Mouse (Mus musculus) embryonic facial prominence, embryonic 14.5 days (tissue): ENCODE results near the gene Ankrd35. TPM values are rescaled to one million over a fixed set of nuclear protein-coding genes. Genes with fewer than 3 reads are reported as not detected.
"Not testable (repeated sequence)": the region's sequence is repeated elsewhere in the genome, so short reads cannot be mapped to it uniquely, and the experiment has no call there.

Source experiments
- ATAC-seq: fragments of 200-750 bp; cut with Nextera tagmentation; 2 replicates; pipeline ENCODE4 v1.8.0; 2017; ENCODE audit warnings: low read depth, moderate number of reproducible peaks, moderate TSS enrichment
- DNase-seq: peaks from one replicate; pipeline ENCODE4 v3.0.0-alpha.2; 2015; ENCODE audit warnings: low spot score
- H3K27ac ChIP-seq: fragments of 300-500 bp; sonication (generic); replicated peaks from 2 replicates; pipeline ENCODE4 v1.5.1; 2014; ENCODE audit warnings: low read depth, mild to moderate bottlenecking, low read length, moderate library complexity
- H3K27me3 ChIP-seq: fragments of 300-500 bp; sonication (generic); replicated peaks from 2 replicates; pipeline ENCODE4 v1.6.1; 2014; ENCODE audit warnings: low read length; ENCODE audit not compliant: control insufficient read depth, insufficient read depth
- H3K36me3 ChIP-seq: fragments of 300-500 bp; sonication (generic); 2 replicates; pipeline ENCODE4 v1.6.1; 2014; ENCODE audit warnings: low read length, mixed read lengths; ENCODE audit not compliant: control insufficient read depth, insufficient read depth
- H3K4me1 ChIP-seq: fragments of 300-500 bp; sonication (generic); 2 replicates; pipeline ENCODE4 v1.6.1; 2014; ENCODE audit warnings: antibody characterized with exemption, low read length; ENCODE audit not compliant: control insufficient read depth, insufficient read depth
- H3K4me2 ChIP-seq: fragments of 300-500 bp; sonication (generic); 2 replicates; pipeline ENCODE4 v1.6.1; 2014; ENCODE audit warnings: low read depth, mild to moderate bottlenecking, low read length, moderate library complexity, mixed read lengths
- H3K4me3 ChIP-seq: fragments of 300-500 bp; sonication (generic); 2 replicates; pipeline ENCODE4 v1.5.1; 2014; ENCODE audit warnings: low read depth, mild to moderate bottlenecking, low read length
- H3K9ac ChIP-seq: fragments of 300-500 bp; sonication (generic); 2 replicates; pipeline ENCODE4 v1.6.1; 2014; ENCODE audit warnings: low read depth, mild to moderate bottlenecking, low read length, moderate library complexity, mixed read lengths
- H3K9me3 ChIP-seq: fragments of 300-500 bp; sonication (generic); 2 replicates; pipeline ENCODE4 v1.6.1; 2016; ENCODE audit warnings: low read length; ENCODE audit not compliant: control insufficient read depth
- WGBS: fragments of 180-500 bp; shearing (Covaris S2); extraction: QIAGEN DNeasy Blood & Tissue Kit; methylation state at CpG from one replicate; pipeline ENCODE4 v1.1.7; 2014; 5-methylcytosine and 5-hydroxymethylcytosine counted together
- polyA plus RNA-seq: library from polyadenylated mRNA; unstranded; fragments of >200 nt; fragmentation: Nextera tagmentation; extraction: Ambion mirVana; gene quantifications from 2 replicates; pipeline ENCODE4 v1.2.1, GENCODE M21; 2014

Ankrd35 gene
- polyA plus RNA-seq, 1 experiment from 2014 or later = 3.6 TPM

DNA sequence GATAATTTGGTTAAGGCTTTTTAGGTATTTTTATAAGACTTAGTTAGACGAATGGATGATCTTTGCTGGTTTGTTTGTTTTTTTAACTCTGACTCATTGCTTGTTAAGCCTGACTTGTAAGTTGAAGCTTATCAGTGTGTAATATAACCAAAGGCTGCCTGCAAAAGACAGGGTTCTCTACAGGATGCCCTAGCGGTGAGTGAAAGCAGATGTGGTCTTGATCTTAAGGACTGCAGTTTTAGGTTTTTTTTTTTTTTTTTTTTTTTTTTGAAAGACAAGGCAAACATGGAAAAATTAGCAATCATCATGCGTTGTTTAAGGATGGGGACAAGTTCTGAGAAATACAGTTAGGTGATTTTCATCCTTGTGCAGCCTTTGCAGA lies 59.5 kb downstream of the Ankrd35 start:
- DNase-seq (peak; percentile 48), ATAC-seq (no peak)
- H3K36me3 ChIP-seq = no peaks in the 10 kb centered on the region
- H3K9me3 ChIP-seq = no peaks in the 10 kb centered on the region
- H3K4me1 ChIP-seq = peaks cover 22% of the 10 kb centered on the region
- no peaks in the 10 kb centered on the region for H3K27me3 ChIP-seq
- WGBS = 28% methylated on average over 3 of the region's 3 CpGs
- no peak overlapping the region for H3K4me3 ChIP-seq
- no peak overlapping the region for H3K27ac ChIP-seq
- H3K4me2 ChIP-seq = peak overlapping the region; percentile 81; the same call in 1 of the 2 replicates
- H3K9ac ChIP-seq = no peak overlapping the region

DNA sequence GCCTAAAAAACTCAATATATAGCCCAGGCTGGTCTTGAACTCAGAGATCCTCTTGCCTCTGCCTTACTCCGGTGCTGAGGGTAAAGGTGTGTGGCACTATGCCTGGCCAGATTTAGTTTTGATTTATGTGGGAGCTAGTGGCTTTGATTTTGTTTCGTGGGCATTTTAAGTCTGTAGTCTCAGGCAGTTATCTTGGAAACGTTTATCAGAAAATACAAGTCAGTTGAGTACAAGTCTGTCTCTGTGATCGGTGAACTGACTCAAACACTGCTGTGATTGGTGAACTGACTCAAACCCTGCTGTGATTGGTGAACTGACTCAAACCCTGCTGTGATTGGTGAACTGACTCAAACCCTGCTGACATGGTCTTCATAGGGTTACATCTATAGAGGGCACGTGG lies 60.9 kb downstream of the Ankrd35 start:
- no peak for ATAC-seq
- no peak overlapping the region for H3K27ac ChIP-seq
- no peak overlapping the region for H3K4me3 ChIP-seq
- no peak overlapping the region for H3K4me2 ChIP-seq
- no peak for DNase-seq
- H3K9me3 ChIP-seq = no peaks in the 10 kb centered on the region
- H3K27me3 ChIP-seq = no peaks in the 10 kb centered on the region
- H3K9ac ChIP-seq = no peak overlapping the region
- no peaks in the 10 kb centered on the region for H3K36me3 ChIP-seq
- WGBS = 78% methylated on average over 5 of the region's 5 CpGs
- peaks cover 22% of the 10 kb centered on the region for H3K4me1 ChIP-seq

DNA sequence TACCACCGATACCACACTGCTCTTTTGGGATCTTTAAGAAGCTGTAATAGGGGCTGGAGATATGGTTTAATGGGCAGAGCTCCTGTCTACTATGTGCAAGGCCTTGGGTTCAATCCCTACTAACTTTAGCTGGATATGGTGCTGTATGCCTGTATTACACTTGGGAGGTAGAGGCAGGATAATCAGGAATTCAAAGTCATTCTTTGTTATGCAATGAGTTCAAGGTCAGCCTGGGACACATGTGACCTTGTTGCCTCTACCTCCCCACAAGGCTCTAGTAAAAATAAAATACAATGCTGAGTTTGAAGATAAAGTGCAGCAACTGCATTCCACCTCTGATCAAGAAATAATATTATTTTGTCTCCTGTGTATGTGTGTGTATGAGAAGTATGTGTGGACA lies 64.1 kb downstream of the Ankrd35 start:
- no peak overlapping the region for H3K4me2 ChIP-seq
- H3K4me3 ChIP-seq = no peak overlapping the region
- H3K36me3 ChIP-seq = no peaks in the 10 kb centered on the region
- H3K4me1 ChIP-seq = peaks cover 10% of the 10 kb centered on the region
- no peak overlapping the region for H3K27ac ChIP-seq
- ATAC-seq (no peak), DNase-seq (no peak)
- H3K9ac ChIP-seq = no peak overlapping the region
- H3K27me3 ChIP-seq = no peaks in the 10 kb centered on the region
- H3K9me3 ChIP-seq = no peaks in the 10 kb centered on the region
- 100% methylated on average over 1 of the region's 1 CpGs for WGBS

DNA sequence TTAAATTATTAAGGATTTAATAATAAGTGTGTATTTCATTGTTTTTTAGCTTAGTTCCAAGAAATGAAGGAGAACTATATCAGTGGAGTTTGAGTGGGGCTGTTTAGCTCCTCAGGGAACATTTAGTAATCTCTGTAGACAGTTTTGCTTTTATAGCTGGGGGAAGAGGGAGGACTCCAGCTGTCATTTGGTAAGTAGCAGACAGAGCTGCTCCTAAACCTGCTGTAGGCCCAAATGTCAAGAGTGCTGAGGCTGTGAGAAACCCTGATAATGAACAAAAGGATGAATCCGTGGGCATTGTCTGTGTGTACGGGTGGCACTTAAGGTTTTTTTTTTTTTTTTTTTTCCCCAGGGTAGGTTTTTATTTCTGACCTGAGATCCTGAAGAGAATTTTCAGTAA lies 65.3 kb downstream of the Ankrd35 start:
- no peak overlapping the region for H3K9ac ChIP-seq
- H3K9me3 ChIP-seq = no peaks in the 10 kb centered on the region
- H3K4me1 ChIP-seq = 0 out of 2 replicates have a peak, but pooled peaks cover 2% of the 10 kb centered on the region
- no peak overlapping the region for H3K4me2 ChIP-seq
- no peak for DNase-seq
- ATAC-seq = no peak
- no peaks in the 10 kb centered on the region for H3K36me3 ChIP-seq
- no peaks in the 10 kb centered on the region for H3K27me3 ChIP-seq
- no peak overlapping the region for H3K27ac ChIP-seq
- 88% methylated on average over 2 of the region's 2 CpGs for WGBS
- no peak overlapping the region for H3K4me3 ChIP-seq

DNA sequence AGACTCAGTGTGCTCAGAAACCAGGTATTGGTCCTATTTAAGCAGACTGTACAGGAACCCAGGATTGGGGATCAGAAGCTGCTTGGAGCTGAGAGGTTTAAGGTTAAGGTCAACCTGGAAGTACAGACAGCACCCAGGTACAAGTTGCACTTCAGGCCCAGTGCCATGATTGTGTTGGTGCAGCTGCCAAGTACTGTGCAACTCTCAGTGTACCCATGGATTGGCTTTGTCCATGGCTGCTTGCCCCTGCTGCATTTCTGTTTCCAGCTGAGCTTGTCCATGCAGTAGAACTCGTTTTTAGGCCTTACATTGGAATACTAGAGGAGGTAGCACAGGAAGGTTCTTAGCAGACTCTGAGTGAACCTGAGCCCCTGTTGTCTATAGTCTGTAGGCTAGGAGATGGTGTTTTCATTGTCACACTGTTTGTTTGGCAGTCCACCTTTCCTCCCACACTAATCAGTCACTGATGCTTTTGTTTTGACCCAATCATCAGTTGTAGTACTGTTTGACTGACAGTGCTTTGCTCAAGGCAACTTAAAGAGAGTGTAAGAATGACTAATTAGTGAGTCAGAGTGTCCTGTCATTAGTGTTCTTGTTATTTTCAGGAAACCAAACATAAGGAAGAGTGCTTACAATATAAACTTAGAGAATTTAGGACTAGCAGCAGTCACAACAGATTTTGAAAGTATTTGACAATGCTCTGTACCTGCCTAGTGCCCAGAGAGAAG lies 67.2 kb downstream of the Ankrd35 start:
- H3K27me3 ChIP-seq = no peaks in the 10 kb centered on the region
- 25% methylated on average over 1 of the region's 1 CpGs for WGBS
- H3K9me3 ChIP-seq = no peaks in the 10 kb centered on the region
- H3K4me3 ChIP-seq = no peak overlapping the region
- H3K4me1 ChIP-seq = no peaks in the 10 kb centered on the region
- no peaks in the 10 kb centered on the region for H3K36me3 ChIP-seq
- DNase-seq = no peak
- H3K4me2 ChIP-seq = no peak overlapping the region
- no peak for ATAC-seq
- H3K9ac ChIP-seq = no peak overlapping the region
- no peak overlapping the region for H3K27ac ChIP-seq

DNA sequence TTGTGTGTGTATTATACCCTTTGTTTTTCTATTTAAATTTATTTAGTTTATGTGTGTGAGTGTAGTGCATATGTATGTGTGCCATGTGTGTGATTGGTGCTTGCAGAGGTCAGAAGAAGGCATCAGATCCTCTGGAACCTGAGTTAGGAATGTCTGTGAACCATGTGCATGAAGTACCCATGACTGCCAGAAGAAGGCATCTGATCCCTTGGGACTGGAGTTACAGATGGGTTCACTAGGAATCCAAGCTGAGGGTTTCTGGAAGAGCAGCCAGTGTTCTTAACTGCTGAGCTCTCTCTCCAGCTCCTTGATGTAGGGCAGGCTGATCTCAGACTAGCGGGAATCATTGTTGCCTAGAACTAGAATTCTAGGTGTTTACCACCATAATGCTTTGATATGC lies 68.1 kb downstream of the Ankrd35 start:
- ATAC-seq (no peak), DNase-seq (peak; percentile 42)
- 84% methylated on average over 1 of the region's 1 CpGs for WGBS
- Histone ChIP-seq H3K9me3 (no peaks in the 10 kb centered on the region), H3K27ac (no peak overlapping the region), H3K4me3 (no peak overlapping the region), H3K9ac (no peak overlapping the region), H3K4me2 (no peak overlapping the region), H3K4me1 (no peaks in the 10 kb centered on the region), H3K27me3 (no peaks in the 10 kb centered on the region), H3K36me3 (no peaks in the 10 kb centered on the region)

DNA sequence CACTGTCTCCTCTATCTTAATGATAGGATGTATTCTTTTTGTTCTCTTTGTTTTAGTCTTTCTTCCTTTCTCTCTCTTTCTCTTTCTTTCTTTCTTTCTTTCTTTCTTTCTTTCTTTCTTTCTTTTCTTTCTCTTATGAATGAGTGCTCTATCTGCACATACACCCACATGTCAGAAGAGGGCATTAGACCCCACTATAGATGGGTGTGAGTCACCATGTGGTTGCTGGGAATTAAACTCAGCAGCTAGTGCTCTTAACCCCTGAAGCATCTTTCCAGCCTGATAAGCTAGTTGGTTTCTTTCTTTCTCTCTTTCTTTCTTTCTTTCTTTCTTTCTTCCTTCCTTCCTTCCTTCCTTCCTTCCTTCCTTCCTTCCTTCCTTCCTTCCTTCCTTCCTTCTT lies 70.3 kb downstream of the Ankrd35 start:
- not testable (repeated sequence) for H3K9me3 ChIP-seq

More for the DNA sequence above, 70.3 kb downstream of the Ankrd35 start:
- H3K4me1 ChIP-seq, H3K27ac ChIP-seq, H3K4me2 ChIP-seq, H3K36me3 ChIP-seq, H3K4me3 ChIP-seq, H3K9ac ChIP-seq, ATAC-seq, DNase-seq, H3K27me3 ChIP-seq: not testable (repeated sequence)

Other genes with a start within 250 kb of the Ankrd35 start
- gene BC107364, start 217.8 kb upstream of the Ankrd35 start, polyA plus RNA-seq = not detected in 2 replicates
- gene Hfe2, start 145.0 kb upstream of the Ankrd35 start, polyA plus RNA-seq = 28.3 and 36.4 TPM in 2 replicates
- gene Txnip, start 112.2 kb upstream of the Ankrd35 start, polyA plus RNA-seq = 160 and 166 TPM in 2 replicates
- gene Gm16253, start 93.1 kb upstream of the Ankrd35 start, polyA plus RNA-seq = 0.55 TPM in 1 of 2 replicates, not detected in the other
- 8.9 and 11.0 TPM in 2 replicates for gene Polr3gl, start 76.0 kb upstream of the Ankrd35 start, polyA plus RNA-seq
- 2.7 and 3.0 TPM in 2 replicates for gene Ankrd34a, start 73.5 kb upstream of the Ankrd35 start, polyA plus RNA-seq
- gene Lix1l, start 69.0 kb upstream of the Ankrd35 start, polyA plus RNA-seq = 9.1 and 10.1 TPM in 2 replicates
- gene Rbm8a, start 40.2 kb upstream of the Ankrd35 start, polyA plus RNA-seq = 122 and 127 TPM in 2 replicates
- 51.6 and 56.5 TPM in 2 replicates for gene Pex11b, start 34.8 kb upstream of the Ankrd35 start, polyA plus RNA-seq
- 0.33 and 0.47 TPM in 2 replicates for gene Gm42957, start 34.7 kb upstream of the Ankrd35 start, polyA plus RNA-seq
- gene Itga10, start 24.5 kb upstream of the Ankrd35 start, polyA plus RNA-seq = 6.4 and 8.1 TPM in 2 replicates
- gene Pias3, start 26.3 kb downstream of the Ankrd35 start, polyA plus RNA-seq = 45.1 and 48.9 TPM in 2 replicates
- gene Nudt17, start 38.4 kb downstream of the Ankrd35 start, polyA plus RNA-seq = 9.5 and 11.8 TPM in 2 replicates
- gene Polr3c, start 57.5 kb downstream of the Ankrd35 start, polyA plus RNA-seq = 21.0 and 25.0 TPM in 2 replicates
- gene Rnf115, start 57.5 kb downstream of the Ankrd35 start, polyA plus RNA-seq = 45.6 and 48.5 TPM in 2 replicates
- gene Pdzk1, start 159.2 kb downstream of the Ankrd35 start, polyA plus RNA-seq = not detected in 2 replicates
- 0.24 and 0.25 TPM in 2 replicates for gene Cd160, start 159.2 kb downstream of the Ankrd35 start, polyA plus RNA-seq
- 7.7 and 8.2 TPM in 2 replicates for gene Gja5, start 234.6 kb downstream of the Ankrd35 start, polyA plus RNA-seq
- gene Gpr89, start 235.2 kb downstream of the Ankrd35 start, polyA plus RNA-seq = 41.0 and 47.0 TPM in 2 replicates